Comparison of ENCODE assay signal across 9 mouse cellular contexts in the genomic region with DNA sequence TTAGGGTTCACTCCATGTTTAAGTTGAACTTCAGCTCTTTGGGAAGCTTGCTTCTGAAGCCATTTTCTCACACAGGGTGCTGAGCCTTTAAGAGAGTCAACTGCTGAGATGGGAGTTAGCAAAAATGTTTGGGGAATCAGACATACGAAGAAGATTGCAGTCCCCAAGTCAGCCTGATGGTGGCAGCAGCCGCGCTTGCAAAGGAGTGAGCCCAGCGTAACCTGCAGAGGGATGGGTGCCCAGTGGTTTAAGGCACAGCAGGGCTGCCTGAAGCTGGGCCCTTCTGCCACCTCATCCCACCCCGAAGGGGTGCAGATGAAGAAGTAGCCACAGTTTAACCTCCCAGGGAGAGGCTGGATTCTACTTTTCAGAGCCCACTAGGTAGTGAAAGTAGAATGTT. TPM values are rescaled to one million over a fixed set of nuclear protein-coding genes. Genes with fewer than 3 reads are reported as not detected.
DNase-seq lines count a peak whose midpoint lies in the region; ATAC-seq and TF ChIP-seq lines count a peak whose summit lies in the region.
"Had no signal": no experiment of that assay in that cellular context is flagged by ENCODE, and none has a peak within 500 bp of the region (broad histone marks: within the 10 kb centered on the region; RNA-seq: fewer than 3 reads in every experiment).

No protein-coding gene starts in this region.

- no peaks in the 10 kb centered on the region for H3K36me3 ChIP-seq in liver, embryonic 12.5 days
- no peaks in the 10 kb centered on the region for H3K36me3 ChIP-seq in limb, embryonic 11.5 days (ENCODE audit: control insufficient read depth, insufficient read depth, low read length)
- no peaks in the 10 kb centered on the region for H3K36me3 ChIP-seq in testis, adult 2 months (ENCODE audit: control insufficient read depth, insufficient read depth, low read length)

- H3K9me3 ChIP-seq in liver, embryonic 12.5 days (replicated peaks), result no peaks in the 10 kb centered on the region
- H3K9me3 ChIP-seq in limb, embryonic 11.5 days (ENCODE audit: control insufficient read depth, low read length), result no peaks in the 10 kb centered on the region

- no peak for TF ChIP-seq POLR2A in testis, adult 2 months (IDR thresholded peaks at IDR 0.05; ENCODE audit: control insufficient read depth, low read depth, low read length)

- no peaks in the 10 kb centered on the region for H3K27me3 ChIP-seq in liver, embryonic 12.5 days (replicated peaks)
- no peaks in the 10 kb centered on the region for H3K27me3 ChIP-seq in limb, embryonic 11.5 days (ENCODE audit: control insufficient read depth, insufficient read depth, low read length)
- no peaks in the 10 kb centered on the region for H3K27me3 ChIP-seq in testis, adult 2 months (ENCODE audit: control insufficient read depth, insufficient read depth, low read length)

- no peak overlapping the region for H3K9ac ChIP-seq in liver, embryonic 12.5 days
- no peak overlapping the region for H3K9ac ChIP-seq in limb, embryonic 11.5 days (ENCODE audit: low read length)

- WGBS in liver, embryonic 12.5 days (ENCODE audit: insufficient replicate concordance), result 3% methylated on average over 5 of the region's 5 CpGs
- WGBS in limb, embryonic 11.5 days, result 2% methylated on average over 5 of the region's 5 CpGs

- H3K27ac ChIP-seq in liver, embryonic 12.5 days, result no peak overlapping the region
- H3K27ac ChIP-seq in limb, embryonic 11.5 days (replicated peaks; ENCODE audit: low read depth, low read length), result no peak overlapping the region
- H3K27ac ChIP-seq in testis, adult 2 months (ENCODE audit: control insufficient read depth, insufficient read depth, low read depth, low read length), result no peak overlapping the region

- no peaks in the 10 kb centered on the region for H3K4me1 ChIP-seq in liver, embryonic 12.5 days
- H3K4me1 ChIP-seq in limb, embryonic 11.5 days (ENCODE audit: control insufficient read depth, insufficient read depth, low read length), result no peaks in the 10 kb centered on the region
- no peaks in the 10 kb centered on the region for H3K4me1 ChIP-seq in testis, adult 2 months (ENCODE audit: control insufficient read depth, insufficient read depth, low read length)

- peak; percentile 86; the same call in 1 of the 2 replicates for TF ChIP-seq CTCF in testis, adult 2 months (IDR thresholded peaks at IDR 0.05; ENCODE audit: control insufficient read depth, insufficient read depth, insufficient replicate concordance, low read depth, low read length)

- H3K4me2 ChIP-seq in liver, embryonic 12.5 days, result no peak overlapping the region
- H3K4me2 ChIP-seq in limb, embryonic 11.5 days (ENCODE audit: low read depth, severe bottlenecking), result no peak overlapping the region

- H3K4me3 ChIP-seq in liver, embryonic 12.5 days, result no peak overlapping the region
- H3K4me3 ChIP-seq in limb, embryonic 11.5 days (ENCODE audit: low read depth, low read length), result no peak overlapping the region
- H3K4me3 ChIP-seq in testis, adult 2 months (ENCODE audit: control insufficient read depth, low read depth, low read length), result no peak overlapping the region

- no peak for ATAC-seq in liver, embryonic 12.5 days
- ATAC-seq in limb, embryonic 11.5 days (ENCODE audit: insufficient number of reproducible peaks, low FRiP score, low TSS enrichment, low read depth), result peak; percentile 51; the same call in 1 of the 2 replicates

- DNase-seq in liver, result peak; percentile 67
- DNase-seq in cerebellum, postnatal 4 days (ENCODE audit: low spot score in 2 of 2), result peak; percentile 86 to 93
- peak; percentile 43 to 49 for DNase-seq in gastrocnemius, adult 8-10 months (ENCODE audit: low spot score in 2 of 2)
- DNase-seq in kidney, adult 8-10 months, result peak; percentile 40 to 84
- peak; percentile 88 for DNase-seq in limb, embryonic 11.5 days (ENCODE audit: low spot score)
- DNase-seq in naive thymus-derived CD4-positive, alpha-beta T cell, adult 2 months (ENCODE audit: low read depth), result peak; percentile 2

RNA-seq across cellular contexts. Expression of a gene that starts 13.0 kb away (rescaled TPM):
- 0.36 and 0.46 TPM in 2 replicates for polyA plus RNA-seq in liver, embryonic 12.5 days (2016; fragmentation: Nextera tagmentation; extraction: Ambion mirVana)
- under 1 TPM; 0.39 to 0.74 (median 0.52) TPM for total RNA-seq in gastrocnemius, adult 8-10 months (2022)
- 2.4 and 2.6 TPM in 2 replicates for polyA plus RNA-seq in limb, embryonic 11.5 days (2014; fragmentation: Nextera tagmentation; extraction: Ambion mirVana)
- 0.10 and 0.16 TPM in 2 replicates for polyA plus RNA-seq in testis, adult 2 months (2012; rRNA removed)
- total RNA-seq: neutrophil, adult 5-6 weeks had no signal

Comparison
In these comparisons a context has a peak if more than half of its experiments do, and no peak if none do; other contexts are left out.
1. DNase-seq: peak in every context shown above with its lines; median percentile 90 in cerebellum, postnatal 4 days; 88 in limb, embryonic 11.5 days; 67 in liver; 62 in kidney, adult 8-10 months; 46 in gastrocnemius, adult 8-10 months; 2 in naive thymus-derived CD4-positive, alpha-beta T cell, adult 2 months.